Mouse (Mus musculus) heart, adult 11 months (tissue): ENCODE data around the gene Rhoc.
"Not testable (repeated sequence)": the region's sequence is repeated elsewhere in the genome, so short reads cannot be mapped to it uniquely, and the experiment has no call there.

Experiments
- DNase-seq: peaks from one replicate; pipeline ENCODE4 v3.0.0; 2022

Rhoc gene

DNA sequence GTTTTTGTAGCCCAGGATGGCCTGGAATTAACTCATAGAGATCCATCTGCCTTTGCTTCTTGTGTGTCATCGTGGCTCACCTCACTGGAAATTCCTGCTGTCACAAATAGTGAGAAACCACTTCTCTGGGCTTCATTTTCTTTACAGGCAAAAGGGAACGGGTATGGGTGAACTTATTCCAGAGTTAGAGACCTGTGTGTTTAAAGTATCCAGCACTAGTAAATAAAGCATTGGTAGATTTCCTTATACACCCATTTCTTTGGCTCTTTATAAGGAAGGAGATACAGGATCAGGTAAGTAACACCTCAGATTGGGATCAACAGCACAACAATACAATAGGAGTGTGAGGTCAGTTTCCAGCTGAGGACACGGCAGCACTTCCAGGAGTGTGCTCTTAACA, at the start of gene Rhoc:
TSS of gene Rhoc (plus strand) at position 301 of the 400 bp plus-strand sequence.
- DNase-seq, result no peak

GRCm38 (mm10) chr3:104741954-104742353, 46.2 kb upstream of the Rhoc start:
- no peak for DNase-seq

GRCm38 (mm10) chr3:104743161-104743560, 45.0 kb upstream of the Rhoc start:
- no peak for DNase-seq

DNA sequence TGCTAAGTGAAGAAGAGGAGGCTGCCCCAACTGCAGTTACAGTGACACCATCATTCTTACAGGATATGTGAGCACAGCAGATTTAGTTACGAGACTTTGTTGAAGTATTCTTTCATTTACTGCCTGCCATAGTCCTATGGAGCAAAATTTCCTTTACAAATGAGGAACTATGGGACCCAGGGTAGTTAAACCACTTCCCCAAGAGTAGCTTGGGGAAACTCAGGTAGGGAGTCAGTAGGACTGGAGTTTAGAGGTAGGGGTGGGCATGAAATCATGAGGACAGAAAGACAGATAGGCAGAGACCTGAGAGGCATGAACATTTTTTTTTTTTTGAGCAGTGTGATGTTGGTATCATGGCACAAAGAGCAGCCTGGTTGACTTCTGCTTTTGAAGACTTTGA, 44.3 kb upstream of the Rhoc start:
- DNase-seq, result no peak

DNA sequence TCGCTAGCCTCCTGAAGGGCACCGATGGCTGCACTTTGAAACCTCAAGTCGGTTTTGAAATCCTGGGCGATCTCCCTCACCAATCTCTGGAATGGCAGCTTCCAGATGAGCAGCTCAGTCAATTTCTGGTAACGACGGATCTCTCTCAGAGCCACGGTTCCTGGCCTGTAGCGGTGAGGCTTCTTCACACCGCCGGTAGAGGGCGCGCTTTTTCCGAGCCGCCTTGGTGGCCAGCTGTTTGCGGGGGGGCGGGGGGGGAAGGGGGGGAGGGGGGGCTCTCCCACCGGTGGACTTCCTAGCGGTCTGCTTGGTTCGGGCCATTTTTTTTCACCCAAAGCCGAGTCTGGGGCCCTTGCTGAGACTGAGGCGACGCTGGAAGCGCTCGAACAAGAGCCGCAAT, 35.3 kb upstream of the Rhoc start:
- not testable (repeated sequence) for DNase-seq

DNA sequence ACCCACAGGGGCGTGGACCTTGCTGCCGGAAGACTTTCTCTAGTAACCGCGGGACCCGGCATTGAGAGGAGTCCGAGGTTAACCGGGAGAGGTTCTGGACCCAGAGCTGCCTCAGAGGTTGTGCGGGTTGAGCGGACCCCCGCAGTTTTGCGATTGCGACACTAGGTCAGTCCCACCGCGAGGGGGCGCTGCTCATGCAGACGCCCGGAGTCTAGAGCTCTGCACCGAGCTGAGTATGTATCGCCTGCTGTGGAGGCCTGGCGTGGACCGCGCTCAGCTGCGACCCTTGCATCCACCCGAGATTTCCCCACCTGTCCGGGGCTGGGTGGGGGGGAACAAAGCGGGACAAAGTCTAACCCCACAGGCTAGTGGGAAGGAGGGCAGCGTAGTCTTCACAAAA, 29.8 kb upstream of the Rhoc start:
- peak; percentile 89 for DNase-seq

DNA sequence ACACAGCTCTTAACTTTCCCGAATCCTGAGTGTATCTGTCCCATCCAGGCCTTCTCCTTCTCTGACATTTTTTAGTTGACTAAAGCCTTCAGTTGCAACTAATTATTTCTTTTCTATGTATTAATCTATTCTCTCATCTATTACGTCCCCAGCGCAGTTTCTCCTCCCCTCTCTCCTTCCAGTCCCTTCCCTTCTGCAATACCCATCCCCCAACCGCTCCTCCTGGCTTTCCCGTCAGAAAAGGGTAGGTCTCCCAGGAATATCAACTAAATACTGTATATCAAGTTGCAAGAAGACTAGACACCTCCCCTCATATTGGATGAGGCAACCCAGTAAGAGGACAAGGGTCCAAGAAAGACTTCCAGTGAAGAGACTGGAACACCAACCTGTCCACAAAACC, 29.3 kb upstream of the Rhoc start:
- DNase-seq, result no peak

GRCm38 (mm10) chr3:104762103-104762863, 25.9 kb upstream of the Rhoc start:
- DNase-seq, result not testable (repeated sequence)

GRCm38 (mm10) chr3:104765021-104765420, 23.2 kb upstream of the Rhoc start:
- DNase-seq, result no peak

DNA sequence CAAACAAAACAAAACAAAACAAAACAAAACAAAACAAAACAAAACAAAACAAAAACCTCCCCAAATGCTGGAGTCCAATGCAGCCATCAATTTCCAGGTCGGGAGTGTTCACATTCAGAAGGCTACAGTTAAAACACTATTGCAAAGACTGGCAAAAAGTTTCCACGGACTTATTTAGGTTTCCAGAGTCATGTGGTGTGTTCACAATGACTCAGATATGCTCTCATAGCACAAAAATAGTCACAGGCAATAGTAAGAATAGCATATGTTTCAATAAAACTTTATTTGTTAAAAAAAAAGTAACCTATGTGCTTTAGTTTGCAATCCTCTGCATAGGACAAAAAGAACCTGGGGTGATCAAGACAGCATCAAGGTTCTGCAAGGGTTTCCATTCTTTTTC, 21.0 kb upstream of the Rhoc start:
- no peak for DNase-seq

GRCm38 (mm10) chr3:104767716-104768115, 20.5 kb upstream of the Rhoc start:
- peak; percentile 72 for DNase-seq

GRCm38 (mm10) chr3:104769135-104769534, 19.0 kb upstream of the Rhoc start:
- no peak for DNase-seq

GRCm38 (mm10) chr3:104770035-104770434, 18.1 kb upstream of the Rhoc start:
- peak; percentile 90 for DNase-seq

- peak; percentile 39 for DNase-seq
These were observed 17.3 kb upstream of the Rhoc start for GRCm38 (mm10) chr3:104770918-104771317.

- DNase-seq, result peak; percentile 76
These were observed 16.7 kb upstream of the Rhoc start for GRCm38 (mm10) chr3:104771460-104771859.

- DNase-seq, result no peak
These were observed 14.9 kb upstream of the Rhoc start for GRCm38 (mm10) chr3:104773301-104773700.

DNA sequence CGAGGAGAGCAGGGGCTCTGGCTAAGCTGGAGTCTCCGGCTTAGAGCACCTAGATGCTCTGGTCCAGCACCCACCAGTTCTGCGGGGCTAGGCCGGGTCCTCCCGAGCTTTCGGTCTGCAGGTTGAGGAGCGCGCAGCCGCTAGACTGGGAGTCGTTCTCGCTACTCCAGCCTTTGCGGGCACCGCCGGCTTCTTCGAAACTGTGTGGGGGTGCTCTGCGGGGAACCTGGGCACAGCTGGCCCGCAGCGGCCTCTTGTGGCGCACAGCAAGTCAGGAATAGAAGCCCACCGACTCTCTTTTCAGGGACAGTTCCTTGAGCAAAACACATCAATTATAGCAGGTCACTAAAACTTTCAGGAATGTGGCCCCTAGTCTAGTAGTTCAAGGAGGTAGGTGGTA, 10.8 kb upstream of the Rhoc start:
- DNase-seq, result peak; percentile 86

GRCm38 (mm10) chr3:104779949-104780348, 8.2 kb upstream of the Rhoc start:
- peak; percentile 93 for DNase-seq

- DNase-seq, result peak; percentile 98
These were observed 7.4 kb upstream of the Rhoc start, which contains the start of gene Ppm1j for GRCm38 (mm10) chr3:104780561-104781420. Gene Ppm1j (plus strand): TSS chr3:104781056.

DNA sequence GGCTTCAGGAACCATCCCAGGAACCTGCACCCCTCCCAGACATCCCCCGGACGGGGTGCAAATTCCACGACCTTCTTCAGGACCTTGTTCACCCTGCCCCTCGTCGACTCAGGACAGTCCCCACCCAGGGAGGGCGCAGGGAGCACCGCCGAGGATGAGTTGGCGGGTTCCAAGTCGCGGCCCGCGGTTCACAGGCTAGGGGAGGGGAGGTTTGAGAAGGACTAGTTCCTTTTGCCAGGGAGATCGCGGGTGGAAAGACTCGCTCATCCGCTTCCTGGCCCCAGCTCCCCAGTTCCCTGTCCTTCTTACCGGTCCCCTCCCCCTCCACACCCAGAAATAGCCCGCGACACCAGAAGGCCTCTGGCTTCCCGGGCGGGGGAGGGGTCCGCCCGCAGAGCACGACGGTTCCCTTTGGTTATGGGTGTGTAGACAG, 6.7 kb upstream of the Rhoc start, which contains the start of gene Fam19a3:
TSS of gene Fam19a3 (minus strand) at position 370 of the 433 bp plus-strand sequence.
- DNase-seq, result peak; percentile 98

DNA sequence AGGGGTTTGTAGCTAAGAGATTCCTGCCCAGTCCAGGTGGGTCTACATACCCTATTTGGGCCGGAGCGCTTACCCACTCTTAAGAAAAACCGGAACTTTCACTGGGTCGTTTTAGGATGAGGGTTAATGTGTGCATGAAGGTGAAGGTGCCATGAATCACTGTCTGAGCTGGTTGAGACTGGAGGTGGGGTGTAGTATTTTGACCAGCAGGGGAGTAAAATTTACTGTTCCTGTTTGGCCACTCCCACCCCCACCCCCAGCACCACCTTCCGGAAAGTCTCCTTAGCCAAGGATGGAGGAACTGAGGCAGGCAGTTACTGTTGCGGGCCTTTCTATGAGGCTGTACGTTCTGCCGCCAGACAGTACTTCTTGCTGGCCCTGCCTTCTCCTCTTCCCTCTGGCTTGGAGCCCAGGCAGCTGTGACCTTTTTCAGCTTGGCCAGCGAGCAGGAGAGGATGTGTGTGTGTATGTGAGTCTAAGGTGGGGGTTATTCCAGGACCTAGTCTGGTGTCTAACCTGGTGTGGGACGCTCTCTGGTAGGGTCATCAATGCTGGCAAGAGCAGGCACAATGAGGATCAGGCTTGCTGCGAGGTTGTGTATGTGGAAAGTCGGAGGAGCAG, 6.0 kb upstream of the Rhoc start:
- DNase-seq, result peak; percentile 98

GRCm38 (mm10) chr3:104783971-104784500, 4.1 kb upstream of the Rhoc start:
- peak; percentile 93 for DNase-seq

DNA sequence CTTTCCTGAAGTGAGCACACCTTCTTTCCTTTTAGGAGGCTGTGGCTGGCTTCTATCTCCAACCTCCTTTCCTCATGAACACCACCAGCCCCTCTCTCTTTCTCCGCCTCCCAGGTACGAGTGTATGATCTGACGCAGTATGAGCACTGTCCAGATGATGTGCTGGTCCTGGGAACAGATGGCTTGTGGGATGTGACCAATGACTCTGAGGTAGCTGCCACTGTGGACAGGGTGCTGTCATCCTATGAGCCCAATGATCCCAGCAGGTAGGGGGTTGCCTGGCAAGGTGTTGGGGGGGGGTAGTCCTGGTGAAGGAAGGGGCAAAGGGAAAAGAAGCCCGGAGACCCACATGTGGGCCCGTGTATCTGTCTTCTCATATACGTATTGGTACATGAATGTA, 2.9 kb upstream of the Rhoc start:
- DNase-seq, result peak; percentile 90
